Mouse (Mus musculus) forelimb bud, embryonic 11.5 days (tissue): ENCODE measurements at regions not wholly inside any gene's neighbourhood (a gene's known extent, or its start where the extent isn't known, plus 50 kb on each side); places are given as distances from the start of the nearest gene placed in this dataset.

Source experiments
- DNase-seq: peaks from one replicate; pipeline ENCODE4 v3.0.0-alpha.2; 2012; ENCODE audit warnings: low read depth, low spot score

DNA sequence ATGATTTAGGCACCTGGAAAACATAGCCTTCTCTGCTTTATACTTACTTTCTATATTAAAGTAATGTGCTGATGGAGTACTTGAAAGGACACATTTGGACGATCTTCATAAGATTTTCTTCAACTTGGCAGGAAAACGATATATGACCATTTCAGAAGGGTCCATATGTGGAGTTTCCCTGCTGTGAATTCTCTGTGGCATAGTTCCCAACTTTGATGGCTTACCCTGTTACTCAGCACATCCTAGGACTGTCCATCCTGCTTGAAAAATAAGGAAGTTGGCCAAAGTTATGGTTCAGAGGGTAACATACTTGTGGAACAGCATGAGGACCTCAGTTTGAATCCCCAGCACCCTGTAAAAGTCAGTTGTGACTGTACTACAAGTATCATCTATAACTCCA, 109.2 kb upstream of the Pbx1 start:
- DNase-seq: no peak

DNA sequence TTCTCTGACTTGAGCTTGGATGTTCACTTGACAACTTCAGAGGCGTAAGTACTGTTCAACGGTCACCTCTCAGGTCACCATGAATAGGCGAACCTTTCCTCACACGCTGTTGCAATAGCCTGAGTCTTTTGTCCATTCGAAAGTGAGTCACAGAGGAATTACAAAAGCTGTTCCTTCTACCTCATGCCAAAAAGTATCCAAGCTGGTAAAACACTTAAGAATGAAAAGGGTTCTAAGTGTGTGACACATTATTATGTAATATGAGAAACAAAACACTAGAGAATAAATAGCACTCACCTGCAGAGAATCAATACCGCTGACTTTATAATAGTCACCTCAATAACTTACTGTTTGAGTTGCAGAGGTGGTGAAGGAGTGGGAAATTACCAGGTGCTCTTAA, 86.0 kb upstream of the Pbx1 start:
- DNase-seq: no peak

DNA sequence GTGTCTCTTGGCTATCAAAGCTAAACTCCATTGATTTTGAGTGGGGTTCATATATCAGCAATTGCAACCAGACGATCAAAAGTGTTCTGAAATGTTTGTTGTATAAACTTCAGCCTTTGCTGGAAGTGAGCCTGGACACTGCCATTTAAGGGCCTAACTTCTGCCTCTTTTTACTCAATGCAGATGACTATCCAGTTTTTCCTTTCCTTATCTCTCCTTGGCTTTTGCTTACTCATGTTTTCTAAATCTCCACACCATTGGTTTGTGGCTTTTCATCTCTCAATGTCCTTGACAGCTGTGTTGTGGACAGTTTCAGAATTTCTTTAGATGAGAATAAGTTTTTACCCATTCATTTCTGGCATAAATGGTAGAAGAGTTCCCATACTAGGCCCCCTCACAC, 74.3 kb upstream of the Pbx1 start:
- no peak for DNase-seq

DNA sequence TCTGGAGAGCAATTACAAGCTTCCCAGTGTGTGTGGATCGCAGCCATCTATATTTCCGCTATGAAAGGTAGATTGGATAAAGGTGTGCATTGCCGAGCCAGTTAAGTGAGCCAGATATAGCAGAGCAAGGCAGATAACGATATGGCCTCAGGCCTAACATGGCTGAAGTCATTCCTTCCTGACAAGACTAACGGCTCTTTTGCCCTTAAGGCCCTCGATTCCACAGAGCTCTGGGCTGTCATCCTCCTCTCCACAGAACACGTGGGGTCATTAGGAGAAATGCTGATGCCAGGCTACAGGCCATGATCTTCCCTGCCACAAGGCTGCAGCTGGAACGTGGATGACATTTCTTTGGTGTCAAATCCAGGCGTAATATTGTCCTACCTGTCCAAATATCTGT, 72.7 kb upstream of the Pbx1 start:
- no peak for DNase-seq

DNA sequence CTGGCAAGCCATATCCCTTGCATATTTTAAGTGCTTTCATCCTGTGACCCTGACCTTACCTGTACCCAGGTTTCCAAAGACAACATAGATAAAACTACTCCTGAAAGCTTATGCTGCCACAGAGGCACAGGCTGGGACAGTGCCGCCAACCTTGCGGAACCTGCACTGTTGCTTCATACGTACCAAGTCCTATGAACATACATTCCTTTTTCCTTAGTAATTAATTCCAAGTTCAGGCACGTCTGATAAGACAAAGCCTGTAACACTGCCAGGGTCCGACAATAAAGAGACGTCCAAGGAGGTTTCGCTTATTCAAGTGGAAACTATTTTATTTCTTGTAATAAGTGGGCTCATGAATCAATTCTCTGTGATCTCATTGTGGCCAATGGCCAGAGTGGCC, 70.2 kb upstream of the Pbx1 start:
- no peak for DNase-seq

DNA sequence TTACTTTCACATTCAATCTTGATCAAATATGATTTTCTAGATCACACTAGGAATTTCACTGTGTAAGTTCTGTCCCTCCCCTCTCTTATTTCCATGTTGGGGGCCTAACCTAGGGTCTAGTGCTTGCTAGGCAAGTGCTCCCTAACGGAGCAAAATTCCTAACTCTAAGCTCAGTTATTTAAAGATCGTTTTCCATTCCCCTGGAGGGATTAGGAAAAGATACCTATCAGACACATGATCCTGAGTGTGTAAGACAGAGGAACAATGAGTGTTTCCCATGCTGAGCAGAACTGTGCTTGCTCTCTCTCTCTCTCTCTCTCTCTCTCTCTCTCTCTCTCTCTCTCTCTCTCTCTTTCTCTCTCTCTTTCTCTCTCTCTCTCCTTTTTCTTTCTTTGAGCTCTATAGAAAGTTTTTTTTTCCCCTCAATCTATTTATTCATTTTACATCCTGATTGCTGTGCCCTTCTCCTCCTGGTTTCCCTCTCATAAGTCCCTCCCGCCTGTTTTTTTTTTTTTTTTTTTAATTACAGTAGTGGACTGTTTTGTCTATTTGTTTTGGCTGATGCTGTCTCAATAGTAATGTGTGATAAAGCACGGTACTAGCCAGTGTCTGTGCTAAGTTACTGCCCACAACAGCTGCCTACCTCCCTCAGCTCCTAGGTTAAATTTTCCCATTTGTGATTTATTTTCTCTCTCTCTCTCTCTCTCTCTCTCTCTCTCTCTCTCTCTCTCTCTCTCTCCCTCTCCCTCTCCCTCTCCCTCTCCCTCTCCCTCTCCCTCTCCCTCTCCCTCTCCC, 69.5 kb upstream of the Pbx1 start:
- no peak for DNase-seq

DNA sequence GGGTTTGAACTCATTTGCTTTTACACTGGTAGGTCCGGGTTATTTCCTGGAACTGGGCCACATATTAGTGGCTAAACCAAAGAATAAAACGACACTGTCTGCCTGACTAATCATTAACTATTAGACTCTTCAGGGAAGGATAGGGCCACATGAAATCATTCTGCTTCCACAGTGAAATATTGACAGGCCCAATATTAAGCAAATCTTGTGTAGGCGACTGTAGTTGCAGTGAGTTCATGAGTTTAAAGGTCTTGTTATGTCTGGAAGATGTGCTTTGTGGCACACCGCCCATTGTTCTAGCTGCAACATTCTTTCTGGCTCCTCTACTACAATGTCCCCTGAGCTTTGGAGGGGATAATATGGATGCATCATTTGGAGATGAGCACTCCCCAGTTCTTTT, 65.7 kb upstream of the Pbx1 start:
- DNase-seq: no peak

DNA sequence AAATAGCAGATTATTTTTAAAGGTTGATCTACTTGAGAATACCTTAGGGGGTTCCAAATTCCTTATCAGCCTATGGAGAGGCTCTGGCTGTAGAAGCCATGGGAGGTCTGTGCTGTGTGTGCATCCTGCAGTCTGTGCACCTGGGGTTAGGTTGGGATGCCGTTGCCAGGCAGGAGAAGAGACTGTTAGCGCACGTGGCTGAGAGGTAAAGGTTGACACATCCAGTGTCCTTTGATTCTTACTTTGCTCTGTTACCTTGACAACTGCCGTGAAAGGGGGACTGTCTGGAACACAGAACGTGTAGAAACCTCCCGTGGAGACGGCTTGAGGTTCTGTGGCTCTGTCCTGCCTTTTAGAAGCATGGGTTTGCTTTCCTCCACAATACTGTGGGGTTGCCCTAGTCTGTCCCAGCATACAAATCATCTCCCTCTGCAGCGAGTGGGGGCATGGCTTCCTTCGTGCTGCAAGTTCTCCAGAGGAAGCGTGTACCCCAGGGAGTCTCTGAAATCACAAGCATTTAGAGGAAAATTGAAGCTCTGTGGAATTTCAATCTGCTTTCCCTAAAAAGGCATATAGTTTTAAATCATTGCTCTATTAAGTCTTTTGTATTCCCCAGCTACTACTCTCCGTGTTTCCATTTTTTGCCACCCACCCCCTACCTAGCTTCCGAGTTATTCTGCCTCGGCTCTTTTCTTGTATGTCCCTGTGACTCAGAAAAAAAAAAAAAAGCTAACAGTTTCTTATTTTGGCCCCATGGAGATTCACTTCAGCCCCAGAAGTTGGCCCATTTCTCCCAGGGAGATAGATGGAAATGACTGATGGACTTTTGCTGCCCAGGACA, 63.8 kb upstream of the Pbx1 start:
- DNase-seq: no peak

DNA sequence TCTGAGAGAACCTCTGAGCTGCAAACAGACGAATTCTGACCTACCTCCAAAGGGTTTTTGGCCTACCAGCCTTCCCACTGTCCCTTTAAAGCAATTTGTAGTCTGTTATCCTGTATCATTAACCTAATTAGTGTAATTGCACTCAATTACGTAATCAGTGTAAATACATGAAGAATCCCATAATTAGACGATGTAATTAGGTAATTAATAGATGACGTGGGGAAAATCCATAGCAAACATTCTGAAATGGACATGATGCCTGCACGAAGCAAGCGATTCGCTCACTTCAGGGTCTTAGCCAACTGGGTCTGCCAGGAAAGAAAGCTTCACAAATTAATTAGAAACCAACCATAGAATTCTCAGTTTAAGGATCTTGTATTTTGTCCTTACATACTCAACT, 55.4 kb upstream of the Pbx1 start:
- no peak for DNase-seq

DNA sequence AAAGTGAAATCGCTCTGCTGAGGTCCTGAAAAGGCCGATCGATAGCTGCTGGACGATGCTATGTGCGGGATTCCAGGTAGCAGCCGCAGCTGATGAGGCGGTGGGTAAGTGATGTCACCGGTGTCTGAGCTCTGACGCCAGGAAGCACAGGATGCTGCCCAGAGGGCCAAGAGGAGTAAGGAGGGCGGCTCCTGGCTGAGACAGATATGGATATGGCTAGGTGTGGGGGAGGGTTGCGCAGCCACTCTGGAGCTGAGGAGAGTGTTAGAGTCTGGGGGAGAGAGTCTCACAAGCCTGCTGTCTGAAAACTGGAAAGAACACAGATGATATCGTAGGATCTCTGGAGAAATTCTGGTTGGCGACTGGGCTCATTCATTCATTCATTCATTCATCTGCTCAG, 51.6 kb upstream of the Pbx1 start:
- DNase-seq: no peak
